Mouse (Mus musculus) C2C12 (cell line): ENCODE data around the gene AI854703. TPM values are rescaled to one million over a fixed set of nuclear protein-coding genes. Genes with fewer than 3 reads are reported as not detected.

Source experiments
- H3K27me3 ChIP-seq: one replicate; pipeline ENCODE4 v1.6.1; 2011; ENCODE audit not compliant: control insufficient read depth, insufficient read depth, insufficient read length
- H3K36me3 ChIP-seq: one replicate; pipeline ENCODE4 v1.6.1; 2011; ENCODE audit not compliant: control insufficient read depth, insufficient read depth
- H3K4me3 ChIP-seq: one replicate; pipeline ENCODE4 v1.5.1; 2011; ENCODE audit warnings: mild to moderate bottlenecking, control low read depth; ENCODE audit not compliant: poor library complexity, insufficient read depth, severe bottlenecking
- H3K79me2 ChIP-seq: one replicate; pipeline ENCODE4 v1.6.1; 2011; ENCODE audit not compliant: control insufficient read depth, insufficient read depth
- H3K79me3 ChIP-seq: one replicate; pipeline ENCODE4 v1.6.1; 2011; ENCODE audit warnings: low read depth, control low read depth
- H3ac ChIP-seq: one replicate; pipeline ENCODE3; 2011; ENCODE audit warnings: low read depth; ENCODE audit not compliant: control insufficient read depth, insufficient read length
- CEBPB ChIP-seq: IDR thresholded peaks from one replicate; pipeline ENCODE4 v1.6.1; 2011; ENCODE audit warnings: low read depth, mild to moderate bottlenecking, control low read depth, moderate library complexity
- CTCF ChIP-seq: IDR thresholded peaks from one replicate; pipeline ENCODE4 v1.5.1; 2011; ENCODE audit not compliant: control insufficient read depth, insufficient read depth, insufficient read length
- FOSL1 ChIP-seq: IDR thresholded peaks from one replicate; pipeline ENCODE4 v1.8.0; 2011; ENCODE audit warnings: mild to moderate bottlenecking, low read length; ENCODE audit not compliant: poor library complexity, insufficient read depth, severe bottlenecking
- MAX ChIP-seq: IDR thresholded peaks from one replicate; pipeline ENCODE4 v1.6.1; 2011; ENCODE audit warnings: mild to moderate bottlenecking, control low read depth
- MYOD1 ChIP-seq: IDR thresholded peaks from one replicate; pipeline ENCODE4 v1.6.1; 2011; ENCODE audit warnings: low read depth; ENCODE audit not compliant: control insufficient read depth, insufficient read length
- MYOG ChIP-seq: IDR thresholded peaks from one replicate; pipeline ENCODE4 v1.6.1; 2011; ENCODE audit not compliant: control insufficient read depth, insufficient read length; ENCODE audit errors: extremely low read depth
- USF1 ChIP-seq: IDR thresholded peaks from one replicate; pipeline ENCODE4 v1.6.1; 2011; ENCODE audit warnings: low read depth, mild to moderate bottlenecking, control low read depth, moderate library complexity
- polyA plus RNA-seq: library from polyadenylated mRNA; unstranded; fragments of >200 nt; fragmentation: generic; extraction: Trizol; gene quantifications from one replicate; pipeline ENCODE4 v1.2.1, GENCODE M21; 2012; ENCODE audit warnings: missing spikeins

Gene AI854703
- polyA plus RNA-seq, 1 experiment: 0.01 TPM

DNA sequence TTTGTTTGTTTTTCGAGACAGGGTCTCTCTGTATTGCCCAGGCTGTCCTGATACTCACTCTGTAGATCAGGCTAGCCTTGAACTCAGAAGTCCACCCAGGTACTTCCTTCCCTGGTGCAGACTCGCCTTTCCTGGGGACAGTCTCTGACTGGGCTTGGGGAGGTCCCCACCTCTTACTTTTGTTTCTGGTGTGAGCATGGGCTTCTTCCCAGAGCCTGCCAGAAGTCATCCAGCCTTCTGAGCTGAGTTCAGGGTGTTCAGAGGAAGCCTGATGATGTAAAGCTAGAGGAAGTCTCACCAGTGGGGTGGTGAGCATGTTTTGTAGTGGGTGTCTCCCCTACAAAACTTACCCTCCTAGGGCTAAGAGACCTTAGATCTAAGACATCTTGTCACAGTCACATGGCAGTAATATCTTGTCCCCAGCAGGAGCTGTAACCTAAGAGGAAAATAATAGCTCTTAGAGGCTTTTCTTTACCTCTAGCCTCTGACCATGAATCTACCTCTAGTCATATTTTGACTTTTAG, 42.9 kb downstream of the AI854703 start:
- peaks cover 7% of the 10 kb centered on the region for H3K27me3 ChIP-seq
- no peak overlapping the region for H3ac ChIP-seq
- TF ChIP-seq CTCF (no peak), USF1 (no peak), MYOD1 (no peak), MYOG (no peak), FOSL1 (no peak), MAX (no peak), CEBPB (no peak)
- no peaks in the 10 kb centered on the region for H3K79me2 ChIP-seq
- no peaks in the 10 kb centered on the region for H3K79me3 ChIP-seq
- H3K36me3 ChIP-seq: no peaks in the 10 kb centered on the region
- no peak overlapping the region for H3K4me3 ChIP-seq

DNA sequence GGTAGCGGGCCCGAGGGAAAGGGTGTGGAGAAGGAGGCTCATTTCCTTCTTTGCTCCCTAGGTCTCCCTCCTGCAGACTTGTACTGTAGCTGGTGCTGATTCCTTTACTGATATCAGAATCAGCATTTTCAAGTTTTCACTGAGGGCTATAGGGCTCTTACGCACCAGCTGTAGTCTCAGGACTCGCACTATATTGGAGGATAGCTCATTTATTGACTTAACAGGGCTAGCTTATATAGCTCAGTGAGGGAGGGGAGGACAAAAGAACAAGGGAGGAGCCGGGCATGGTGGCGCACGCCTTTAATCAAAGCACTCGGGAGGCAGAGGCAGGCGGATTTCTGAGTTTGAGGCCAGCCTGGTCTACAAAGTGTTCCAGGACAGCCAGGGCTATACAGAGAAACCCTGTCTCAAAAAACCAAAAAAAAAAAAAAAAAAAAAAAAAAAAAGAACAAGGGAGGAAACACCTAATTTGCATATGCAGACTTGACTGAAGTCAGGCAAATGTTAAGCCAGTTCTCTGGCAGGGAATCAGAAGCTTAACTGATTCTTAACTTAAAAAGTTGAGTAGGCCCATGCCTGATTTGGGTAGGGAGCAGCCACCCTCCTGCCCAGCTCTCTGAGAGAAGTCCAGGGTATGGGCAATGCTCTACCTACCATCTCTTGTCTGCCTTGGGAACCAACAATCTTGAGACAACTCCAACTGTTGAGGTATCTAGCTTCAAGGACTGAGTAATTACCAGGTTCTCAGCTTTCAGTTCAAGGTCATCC, 47.9 kb downstream of the AI854703 start:
- Histone ChIP-seq H3K36me3 (no peaks in the 10 kb centered on the region), H3K79me3 (no peaks in the 10 kb centered on the region), H3ac (no peak overlapping the region), H3K79me2 (no peaks in the 10 kb centered on the region), H3K27me3 (no peaks in the 10 kb centered on the region), H3K4me3 (no peak overlapping the region)
- TF ChIP-seq FOSL1 (no peak), CEBPB (no peak), MYOG (no peak), CTCF (no peak), MAX (no peak), MYOD1 (no peak), USF1 (no peak)

- H3K36me3 ChIP-seq: no peaks in the 10 kb centered on the region
- no peaks in the 10 kb centered on the region for H3K79me2 ChIP-seq
- no peaks in the 10 kb centered on the region for H3K27me3 ChIP-seq
- no peak for TF ChIP-seq CTCF
- H3K79me3 ChIP-seq: no peaks in the 10 kb centered on the region
- H3ac ChIP-seq: no peak overlapping the region
- H3K4me3 ChIP-seq: no peak overlapping the region
Observed at GRCm38 (mm10) chr6:48675400-48675930, 48.9 kb downstream of the AI854703 start.

- no peak for TF ChIP-seq MYOG
- TF ChIP-seq FOSL1: no peak
- TF ChIP-seq CTCF: no peak
- TF ChIP-seq USF1: no peak
- TF ChIP-seq CEBPB: no peak
- no peak for TF ChIP-seq MAX
- TF ChIP-seq MYOD1: no peak
- Histone ChIP-seq H3K27me3 (no peaks in the 10 kb centered on the region), H3K79me3 (no peaks in the 10 kb centered on the region), H3K4me3 (no peak within 1 kb of the TSS), H3ac (no peak within 1 kb of the TSS), H3K79me2 (no peaks in the 10 kb centered on the region), H3K36me3 (no peaks in the 10 kb centered on the region)
Observed at GRCm38 (mm10) chr6:48675931-48676859, 49.6 kb downstream of the AI854703 start, which contains the start of gene Gimap9. Gene Gimap9, plus strand, starts transcription at chr6:48676129.

- Histone ChIP-seq H3K79me2 (no peaks in the 10 kb centered on the region), H3ac (no peak overlapping the region), H3K27me3 (no peaks in the 10 kb centered on the region), H3K4me3 (no peak overlapping the region), H3K79me3 (no peaks in the 10 kb centered on the region), H3K36me3 (no peaks in the 10 kb centered on the region)
- TF ChIP-seq CEBPB (no peak), USF1 (no peak), MAX (no peak), CTCF (no peak), MYOD1 (no peak), FOSL1 (no peak), MYOG (no peak)
Observed at GRCm38 (mm10) chr6:48676860-48677415, 50.4 kb downstream of the AI854703 start.
